Mouse (Mus musculus): ENCODE measurements around the gene Tcp11.

DNA sequence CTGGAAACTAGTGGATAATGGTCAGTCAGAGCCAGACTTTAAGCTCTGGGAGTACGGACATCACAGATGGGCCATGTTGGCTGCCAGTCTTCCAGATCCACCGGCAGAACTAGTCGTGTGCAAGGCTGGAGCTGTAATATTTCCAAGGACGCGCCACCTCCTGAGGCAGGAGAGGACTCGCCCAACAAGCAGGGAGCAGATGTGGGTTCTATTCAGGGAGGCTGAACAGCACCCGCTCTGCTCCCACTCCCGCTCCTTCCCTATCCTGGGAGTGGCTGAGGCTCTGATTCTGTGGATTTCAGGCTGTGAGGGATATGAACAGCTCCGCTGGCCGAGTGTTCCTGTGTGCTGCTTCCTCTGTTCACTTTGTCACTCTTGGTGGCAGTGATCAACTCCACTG is 50.0 kb downstream of the Tcp11 start:
- TF ChIP-seq CTCF (IDR thresholded peaks at IDR 0.05; ENCODE audit: extremely low read depth, insufficient read depth, insufficient read length, insufficient replicate concordance) (no peak), POLR2A (IDR thresholded peaks at IDR 0.05; ENCODE audit: low read depth, low read length) (no peak)

All from spleen, adult 2 months (tissue).